Comparison of ENCODE assay signal across 7 mouse cellular contexts in genomic region chr16:91169829-91170228, GRCm38 (mm10). TPM values are rescaled to one million over a fixed set of nuclear protein-coding genes. Genes with fewer than 3 reads are reported as not detected.
DNase-seq lines count a peak whose midpoint lies in the region; ATAC-seq lines count a peak whose summit lies in the region.

No protein-coding gene starts in this region.

- peak overlapping the region; percentile 44 for H3K4me3 ChIP-seq in forebrain, embryonic 10.5 days
- H3K4me3 ChIP-seq in intestine, embryonic 14.5 days (ENCODE audit: low read depth, low read length) = peak overlapping the region; percentile 17; the same call in 1 of the 2 replicates

- peak; percentile 71 for ATAC-seq in common myeloid progenitor, adult 5-6 weeks (replicated peaks; ENCODE audit: low read depth, poor library complexity, severe bottlenecking)
- no peak for ATAC-seq in intestine, embryonic 14.5 days (replicated peaks; ENCODE audit: low FRiP score, low TSS enrichment, low read depth)

- DNase-seq in forebrain, embryonic 10.5 days (ENCODE audit: extremely low spot score, low spot score) = peak; percentile 71
- peak; percentile 53 for DNase-seq in intestine, embryonic 14.5 days (ENCODE audit: low spot score)
- DNase-seq in mesoderm, embryonic 11.5 days (ENCODE audit: low read depth, low spot score) = peak; percentile 55
- DNase-seq in cerebellum, adult 8-10 months = no peak
- DNase-seq in natural killer cell, adult 2 months (ENCODE audit: low spot score in 2 of 2) = no peak
- DNase-seq in left cerebral cortex, adult 8-10 months (ENCODE audit: low spot score in 2 of 2) = no peak

- H3K36me3 ChIP-seq in forebrain, embryonic 10.5 days (replicated peaks) = no peaks in the 10 kb centered on the region
- H3K36me3 ChIP-seq in intestine, embryonic 14.5 days (ENCODE audit: control insufficient read depth, insufficient read depth, low read length) = no peaks in the 10 kb centered on the region

- H3K27me3 ChIP-seq in forebrain, embryonic 10.5 days (ENCODE audit: poor library complexity, severe bottlenecking) = peaks cover 94% of the 10 kb centered on the region
- peaks cover 22% of the 10 kb centered on the region for H3K27me3 ChIP-seq in intestine, embryonic 14.5 days (replicated peaks; ENCODE audit: control insufficient read depth, insufficient read depth, low read length)

- H3K9ac ChIP-seq in intestine, embryonic 14.5 days (ENCODE audit: low read length) = no peak overlapping the region

- no peaks in the 10 kb centered on the region for H3K9me3 ChIP-seq in forebrain, embryonic 10.5 days
- H3K9me3 ChIP-seq in intestine, embryonic 14.5 days (ENCODE audit: control insufficient read depth, low read length) = no peaks in the 10 kb centered on the region

- H3K4me1 ChIP-seq in forebrain, embryonic 10.5 days = peaks cover 76% of the 10 kb centered on the region
- 0 out of 2 replicates have a peak, but pooled peaks cover 4% of the 10 kb centered on the region for H3K4me1 ChIP-seq in intestine, embryonic 14.5 days (replicated peaks; ENCODE audit: control insufficient read depth, insufficient read depth, low read length)

- H3K4me2 ChIP-seq in intestine, embryonic 14.5 days (ENCODE audit: low read length) = peak overlapping the region; percentile 46

- H3K27ac ChIP-seq in forebrain, embryonic 10.5 days = peak overlapping the region; percentile 76
- no peak overlapping the region for H3K27ac ChIP-seq in intestine, embryonic 14.5 days (ENCODE audit: low read depth)

- WGBS in forebrain, embryonic 10.5 days = under 1% methylated on average over 16 of the region's 16 CpGs
- 1% methylated on average over 16 of the region's 16 CpGs for WGBS in intestine, embryonic 14.5 days

RNA-seq across cellular contexts. Expression of gene Olig2, which starts 55.4 kb away (rescaled TPM):
- not detected in 2 replicates for total RNA-seq in common myeloid progenitor, adult 5-6 weeks (2017)
- polyA plus RNA-seq in forebrain, embryonic 10.5 days (2016; fragmentation: Nextera tagmentation; extraction: Ambion mirVana) = 10.5 and 11.2 TPM in 2 replicates
- not detected in 2 replicates for polyA plus RNA-seq in intestine, embryonic 14.5 days (2014; fragmentation: Nextera tagmentation; extraction: Ambion mirVana)
- total RNA-seq in left cerebral cortex, adult 8-10 months (2022) = 10 to 100 TPM; 22.0 to 24.1 (median 22.8) TPM

Comparison
In these comparisons a context has a peak if more than half of its experiments do, and no peak if none do; other contexts are left out.
1. DNase-seq: peak in forebrain, embryonic 10.5 days (single experiment), intestine, embryonic 14.5 days (single experiment) and mesoderm, embryonic 11.5 days (single experiment); none in cerebellum, adult 8-10 months (single experiment), natural killer cell, adult 2 months (0 of 2) and left cerebral cortex, adult 8-10 months (0 of 2).
2. RNA of gene Olig2, which starts 55.4 kb away (total RNA-seq): 22.0 to 24.1 TPM in left cerebral cortex, adult 8-10 months; not detected in common myeloid progenitor, adult 5-6 weeks; every median in the first group is over 10 times any median in the second.